Mouse (Mus musculus): ENCODE measurements around the gene Zfp950. TPM values are rescaled to one million over a fixed set of nuclear protein-coding genes. Genes with fewer than 3 reads are reported as not detected.
"Not testable (repeated sequence)": the region's sequence is repeated elsewhere in the genome, so short reads cannot be mapped to it uniquely, and the experiment has no call there.

Zfp950 gene
- polyA plus RNA-seq (2012; rRNA removed) = 3.5 and 5.7 TPM in 2 replicates

GRCm38 (mm10) chr19:61140342-61141206, at the start of gene Zfp950:
Zfp950 (minus strand) TSS chr19:61140840.
- no peaks in the 10 kb centered on the region; the same call in 1 of the 2 replicates for H3K4me1 ChIP-seq (ENCODE audit: control insufficient read depth, insufficient read depth, low read length)
- TF ChIP-seq POLR2A (IDR thresholded peaks at IDR 0.05; ENCODE audit: borderline replicate concordance, extremely low read depth, low read depth, low read length) = peak; percentile 67; the same call in 1 of the 2 replicates
- no peak for TF ChIP-seq CTCF (IDR thresholded peaks at IDR 0.05; ENCODE audit: insufficient read depth, low read length)
- H3K4me3 ChIP-seq (replicated peaks; ENCODE audit: extremely low read depth, low read depth, low read length) = peak within 1 kb of the TSS; percentile 98
- peak; percentile 81 for DNase-seq
- under 1% methylated on average over 18 of the region's 18 CpGs for WGBS

GRCm38 (mm10) chr19:61183590-61183989, 43.0 kb upstream of the Zfp950 start, which contains the start of gene Gm6020:
Gm6020 (plus strand) TSS chr19:61183890.
- WGBS = 84% methylated on average over 2 of the region's 2 CpGs
- H3K4me3 ChIP-seq (replicated peaks; ENCODE audit: extremely low read depth, low read depth, low read length) = not testable (repeated sequence)

GRCm38 (mm10) chr19:61175756-61176324, 35.2 kb upstream of the Zfp950 start, which contains the start of gene Gm7102:
Gm7102 (minus strand) TSS chr19:61176309.
- H3K4me1 ChIP-seq (ENCODE audit: control insufficient read depth, insufficient read depth, low read length) = no peaks in the 10 kb centered on the region
- 23% methylated on average over 39 of the region's 39 CpGs for WGBS
- TF ChIP-seq CTCF (IDR thresholded peaks at IDR 0.05; ENCODE audit: insufficient read depth, low read length) = no peak
- TF ChIP-seq POLR2A (IDR thresholded peaks at IDR 0.05; ENCODE audit: borderline replicate concordance, extremely low read depth, low read depth, low read length) = no peak
- DNase-seq = no peak
- no peak within 1 kb of the TSS for H3K4me3 ChIP-seq (replicated peaks; ENCODE audit: extremely low read depth, low read depth, low read length)

More at GRCm38 (mm10) chr19:61183590-61183989, 43.0 kb upstream of the Zfp950 start, which contains the start of gene Gm6020:
- DNase-seq; H3K4me1 ChIP-seq (ENCODE audit: control insufficient read depth, insufficient read depth, low read length): not testable (repeated sequence)

- peak; percentile 27 for DNase-seq
- Histone ChIP-seq H3K4me1 (ENCODE audit: control insufficient read depth, insufficient read depth, low read length) (no peaks in the 10 kb centered on the region; the same call in 1 of the 2 replicates), H3K4me3 (replicated peaks; ENCODE audit: extremely low read depth, low read depth, low read length) (peak overlapping the region; percentile 60)
- TF ChIP-seq POLR2A (IDR thresholded peaks at IDR 0.05; ENCODE audit: borderline replicate concordance, extremely low read depth, low read depth, low read length) = no peak
- 2% methylated on average over 27 of the region's 27 CpGs for WGBS
Measured at GRCm38 (mm10) chr19:61151701-61152420, 11.2 kb upstream of the Zfp950 start.

DNA sequence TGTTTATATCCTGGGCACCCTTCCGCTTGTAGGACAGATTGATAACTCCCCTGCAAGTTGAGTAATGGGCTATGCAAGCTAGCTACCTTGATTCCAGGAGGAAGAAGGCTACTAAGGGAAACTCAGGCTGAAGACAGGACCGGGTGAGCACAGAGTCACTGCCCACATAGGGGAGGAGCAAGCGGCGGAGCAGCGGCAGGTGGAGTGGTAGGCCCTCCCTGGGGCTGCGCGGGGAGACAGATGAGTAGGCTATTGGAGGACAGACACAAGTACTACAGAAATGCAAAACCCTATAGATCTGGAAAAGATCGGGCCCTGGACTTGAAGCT, 10.7 kb upstream of the Zfp950 start:
- peak overlapping the region; percentile 8 for H3K4me3 ChIP-seq (replicated peaks; ENCODE audit: extremely low read depth, low read depth, low read length)
- WGBS = 9% methylated on average over 8 of the region's 8 CpGs
- H3K4me1 ChIP-seq (ENCODE audit: control insufficient read depth, insufficient read depth, low read length) = no peaks in the 10 kb centered on the region; the same call in 1 of the 2 replicates
- no peak for TF ChIP-seq POLR2A (IDR thresholded peaks at IDR 0.05; ENCODE audit: borderline replicate concordance, extremely low read depth, low read depth, low read length)
- no peak for DNase-seq

DNA sequence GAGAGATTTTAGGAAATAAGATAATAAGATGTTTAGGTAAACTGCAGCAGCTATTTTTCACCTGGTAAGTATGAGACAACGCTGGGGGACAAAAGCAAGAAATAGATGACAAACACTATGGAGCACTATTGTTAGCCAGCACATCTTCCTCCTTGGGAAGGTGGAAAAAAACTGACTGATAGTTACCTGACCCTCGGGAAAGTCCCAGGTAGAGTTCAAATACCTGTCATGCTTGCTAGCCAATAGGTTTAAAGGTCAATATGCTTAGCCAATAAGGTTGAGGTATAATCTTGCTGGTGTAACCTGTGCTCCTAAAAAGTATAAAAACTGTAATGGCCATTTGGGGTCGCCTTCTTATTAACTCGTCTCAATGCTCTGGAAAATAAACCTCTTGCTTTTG, 659 bp upstream of the Zfp950 start:
- WGBS = 28% methylated on average over 4 of the region's 4 CpGs
- peak overlapping the region; percentile 98 for H3K4me3 ChIP-seq (replicated peaks; ENCODE audit: extremely low read depth, low read depth, low read length)
- DNase-seq = no peak
- no peaks in the 10 kb centered on the region; the same call in 1 of the 2 replicates for H3K4me1 ChIP-seq (ENCODE audit: control insufficient read depth, insufficient read depth, low read length)
- TF ChIP-seq POLR2A (IDR thresholded peaks at IDR 0.05; ENCODE audit: borderline replicate concordance, extremely low read depth, low read depth, low read length) (no peak), CTCF (IDR thresholded peaks at IDR 0.05; ENCODE audit: insufficient read depth, low read length) (no peak)

GRCm38 (mm10) chr19:61138655-61139054, 2.0 kb downstream of the Zfp950 start:
- Histone ChIP-seq H3K4me3 (replicated peaks; ENCODE audit: extremely low read depth, low read depth, low read length) (no peak overlapping the region), H3K4me1 (ENCODE audit: control insufficient read depth, insufficient read depth, low read length) (no peaks in the 10 kb centered on the region; the same call in 1 of the 2 replicates)
- no peak for DNase-seq
- no peak for TF ChIP-seq POLR2A (IDR thresholded peaks at IDR 0.05; ENCODE audit: borderline replicate concordance, extremely low read depth, low read depth, low read length)
- no peak for TF ChIP-seq CTCF (IDR thresholded peaks at IDR 0.05; ENCODE audit: insufficient read depth, low read length)

DNA sequence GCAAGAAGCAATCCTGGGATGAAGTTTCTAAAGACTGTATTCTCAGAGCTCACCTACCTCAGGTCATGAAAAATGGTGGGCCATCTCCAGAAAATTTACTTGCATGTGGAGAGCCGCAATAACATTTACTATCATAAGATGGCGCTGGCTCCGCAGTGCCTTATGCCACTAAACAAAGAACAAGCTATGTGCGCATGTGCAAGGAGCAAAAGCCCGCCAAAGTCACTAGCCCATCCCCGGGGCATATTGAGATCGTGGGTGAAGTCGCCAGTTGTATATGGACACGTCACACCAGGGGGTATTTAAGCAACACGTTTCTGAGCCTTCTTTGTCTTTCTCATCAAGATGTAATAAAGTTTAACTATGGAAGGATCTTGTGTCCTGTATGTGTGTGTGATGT, 9.5 kb downstream of the Zfp950 start:
- WGBS = 91% methylated on average over 10 of the region's 10 CpGs
- H3K4me1 ChIP-seq (ENCODE audit: control insufficient read depth, insufficient read depth, low read length) = no peaks in the 10 kb centered on the region
- TF ChIP-seq POLR2A (IDR thresholded peaks at IDR 0.05; ENCODE audit: borderline replicate concordance, extremely low read depth, low read depth, low read length) = no peak
- no peak for TF ChIP-seq CTCF (IDR thresholded peaks at IDR 0.05; ENCODE audit: insufficient read depth, low read length)
- DNase-seq = no peak
- no peak overlapping the region for H3K4me3 ChIP-seq (replicated peaks; ENCODE audit: extremely low read depth, low read depth, low read length)

DNA sequence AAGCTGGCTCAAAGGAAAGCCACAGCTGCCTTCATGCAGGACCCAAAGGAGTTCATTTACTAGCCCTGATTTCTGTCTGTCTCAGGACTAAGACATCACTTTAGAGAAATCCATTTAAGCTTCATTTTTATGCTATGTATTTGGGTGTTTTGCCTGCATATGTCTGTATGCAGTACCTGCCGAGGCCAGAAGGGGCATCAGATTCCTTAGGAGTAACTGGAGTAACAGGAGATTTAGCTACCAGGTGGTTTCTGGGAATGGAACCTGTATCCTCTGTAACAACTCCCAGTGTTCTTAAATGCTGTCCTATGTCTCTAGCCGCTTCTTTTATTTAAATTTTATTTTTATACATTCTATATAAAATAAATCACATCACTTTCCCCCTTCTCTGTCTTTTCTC, 30.5 kb downstream of the Zfp950 start:
- DNase-seq = no peak
- no peak for TF ChIP-seq CTCF (IDR thresholded peaks at IDR 0.05; ENCODE audit: insufficient read depth, low read length)
- no peak for TF ChIP-seq POLR2A (IDR thresholded peaks at IDR 0.05; ENCODE audit: borderline replicate concordance, extremely low read depth, low read depth, low read length)
- WGBS = 51% methylated on average over 2 of the region's 2 CpGs
- Histone ChIP-seq H3K4me1 (ENCODE audit: control insufficient read depth, insufficient read depth, low read length) (no peaks in the 10 kb centered on the region), H3K4me3 (replicated peaks; ENCODE audit: extremely low read depth, low read depth, low read length) (no peak overlapping the region)

Data from lung, adult 2 months (tissue).